Mouse (Mus musculus) liver, embryonic 16.5 days (tissue): ENCODE measurements at regions not wholly inside any gene's neighbourhood (a gene's known extent, or its start where the extent isn't known, plus 50 kb on each side); places are given as distances from the start of the nearest gene placed in this dataset.

ENCODE experiments used
- ATAC-seq: fragments of 200-750 bp; cut with Nextera tagmentation; 2 replicates; pipeline ENCODE4 v1.8.0; 2017; ENCODE audit warnings: low read depth, mild to moderate bottlenecking, moderate number of reproducible peaks, moderate library complexity
- H3K27ac ChIP-seq: fragments of 300-500 bp; sonication (generic); 2 replicates; pipeline ENCODE4 v1.5.1; 2014; ENCODE audit warnings: mild to moderate bottlenecking, low read length
- H3K27me3 ChIP-seq: fragments of 300-500 bp; sonication (generic); 2 replicates; pipeline ENCODE4 v1.6.1; 2014; ENCODE audit warnings: low read depth, low read length, mixed read lengths; ENCODE audit not compliant: control insufficient read depth, insufficient read depth
- H3K36me3 ChIP-seq: fragments of 300-500 bp; sonication (generic); 2 replicates; pipeline ENCODE4 v1.6.1; 2014; ENCODE audit warnings: mild to moderate bottlenecking; ENCODE audit not compliant: control insufficient read depth, insufficient read depth
- H3K4me1 ChIP-seq: fragments of 300-500 bp; sonication (generic); 2 replicates; pipeline ENCODE4 v1.6.1; 2014; ENCODE audit warnings: low read depth, low read length, mixed read lengths; ENCODE audit not compliant: control insufficient read depth
- H3K4me2 ChIP-seq: fragments of 300-500 bp; sonication (generic); 2 replicates; pipeline ENCODE4 v1.6.1; 2014; ENCODE audit warnings: low read depth, low read length, mixed read lengths
- H3K4me3 ChIP-seq: fragments of 300-500 bp; sonication (generic); 2 replicates; pipeline ENCODE4 v1.5.1; 2014; ENCODE audit warnings: low read depth, mild to moderate bottlenecking, low read length
- H3K9ac ChIP-seq: fragments of 300-500 bp; sonication (generic); 2 replicates; pipeline ENCODE4 v1.6.1; 2014; ENCODE audit warnings: low read depth, low read length
- H3K9me3 ChIP-seq: fragments of 300-500 bp; sonication (generic); replicated peaks from 2 replicates; pipeline ENCODE4 v1.6.1; 2016; ENCODE audit warnings: low read length; ENCODE audit not compliant: control insufficient read depth
- WGBS: fragments of 180-500 bp; shearing (Covaris S2); extraction: QIAGEN DNeasy Blood & Tissue Kit; methylation state at CpG from one replicate; pipeline ENCODE4 v1.1.7; 2014; ENCODE audit not compliant: insufficient replicate concordance; 5-methylcytosine and 5-hydroxymethylcytosine counted together

- 38% methylated on average over 3 of the region's 3 CpGs for WGBS
Measured at GRCm38 (mm10) chr16:58068654-58069271, 314.2 kb upstream of the Col8a1 start.

DNA sequence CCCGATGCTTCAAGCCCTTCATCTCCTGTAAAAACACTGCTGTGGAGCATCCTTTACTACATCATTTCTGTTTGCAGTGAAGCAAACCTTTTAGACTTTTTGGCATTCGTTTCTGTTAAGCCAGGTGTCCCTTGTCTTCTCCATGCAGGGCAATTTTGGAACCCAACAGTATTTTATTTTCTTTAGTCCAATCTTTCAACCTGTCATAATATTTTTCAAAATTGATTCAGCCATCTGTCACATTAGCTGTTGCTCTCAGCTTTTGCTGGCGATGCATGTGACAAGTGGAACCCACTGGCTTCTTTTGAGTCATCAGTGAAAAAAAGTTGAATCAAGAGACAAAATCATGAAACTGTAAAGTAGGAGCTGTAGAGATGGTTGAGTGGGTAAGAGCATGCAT is 317.9 kb upstream of the Col8a1 start:
- Histone ChIP-seq H3K9ac (no peak overlapping the region), H3K4me1 (no peaks in the 10 kb centered on the region), H3K4me3 (no peak overlapping the region), H3K9me3 (no peaks in the 10 kb centered on the region), H3K36me3 (no peaks in the 10 kb centered on the region), H3K4me2 (no peak overlapping the region), H3K27ac (no peak overlapping the region), H3K27me3 (no peaks in the 10 kb centered on the region)
- no peak for ATAC-seq
- WGBS: 67% methylated on average over 3 of the region's 3 CpGs

More at GRCm38 (mm10) chr16:58068654-58069271, 314.2 kb upstream of the Col8a1 start:
- Histone ChIP-seq H3K36me3 (no peaks in the 10 kb centered on the region), H3K4me2 (no peak overlapping the region), H3K27ac (no peak overlapping the region), H3K9ac (no peak overlapping the region), H3K9me3 (no peaks in the 10 kb centered on the region), H3K4me1 (no peaks in the 10 kb centered on the region), H3K4me3 (no peak overlapping the region), H3K27me3 (no peaks in the 10 kb centered on the region)
- ATAC-seq: no peak

DNA sequence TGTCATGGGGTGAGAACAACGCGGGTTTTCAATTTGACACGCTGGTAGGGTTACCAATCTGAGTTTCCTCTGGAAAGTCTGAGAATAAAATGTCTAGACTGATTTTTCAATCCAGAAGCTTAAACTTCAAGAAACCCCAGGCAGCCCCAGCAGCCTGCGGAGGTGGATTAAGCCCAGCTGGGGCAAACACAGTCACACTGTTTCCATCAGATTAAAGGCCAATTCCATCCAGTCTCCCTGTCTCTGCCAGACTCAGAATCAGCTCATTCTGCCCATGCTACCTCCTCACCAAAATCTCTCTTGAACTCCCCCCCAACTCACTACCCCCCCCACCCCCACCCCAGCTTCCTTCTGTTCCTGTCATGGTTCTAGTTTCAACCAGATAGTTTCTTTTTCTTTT is 307.9 kb upstream of the Dcbld2 start:
- Histone ChIP-seq H3K9me3 (no peaks in the 10 kb centered on the region), H3K27ac (no peak overlapping the region), H3K9ac (no peak overlapping the region), H3K4me1 (no peaks in the 10 kb centered on the region), H3K4me3 (no peak overlapping the region), H3K27me3 (no peaks in the 10 kb centered on the region), H3K36me3 (no peaks in the 10 kb centered on the region), H3K4me2 (no peak overlapping the region)
- ATAC-seq: no peak
- WGBS: 69% methylated on average over 4 of the region's 4 CpGs

- no peak for ATAC-seq
- Histone ChIP-seq H3K27ac (no peak overlapping the region), H3K4me3 (no peak overlapping the region), H3K36me3 (no peaks in the 10 kb centered on the region), H3K4me2 (no peak overlapping the region), H3K9ac (no peak overlapping the region), H3K27me3 (no peaks in the 10 kb centered on the region), H3K9me3 (no peaks in the 10 kb centered on the region), H3K4me1 (no peaks in the 10 kb centered on the region)
- 65% methylated on average over 1 of the region's 1 CpGs for WGBS
Measured at GRCm38 (mm10) chr16:58110452-58110851, 297.8 kb upstream of the Dcbld2 start.

DNA sequence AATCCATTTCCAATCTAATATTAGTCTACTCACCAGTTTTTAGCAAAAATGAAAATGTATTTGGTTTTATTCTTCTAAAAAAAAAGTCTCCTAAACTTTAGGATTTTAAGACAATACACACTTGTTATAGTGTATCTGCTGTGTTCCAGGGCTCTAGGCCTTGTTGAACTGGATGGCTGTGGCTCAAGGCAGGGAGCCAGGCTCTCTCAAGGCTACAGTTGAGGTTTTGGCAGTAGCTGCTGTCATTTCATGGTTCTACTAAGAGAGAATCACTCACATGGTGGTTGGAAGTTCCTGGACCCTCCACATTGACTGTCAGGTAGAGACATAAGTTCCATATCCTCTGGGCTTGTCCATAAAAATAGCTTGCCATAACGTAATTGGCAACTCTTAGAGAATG is 282.2 kb upstream of the Dcbld2 start:
- no peak overlapping the region for H3K4me3 ChIP-seq
- no peaks in the 10 kb centered on the region for H3K4me1 ChIP-seq
- H3K4me2 ChIP-seq: no peak overlapping the region
- no peaks in the 10 kb centered on the region for H3K36me3 ChIP-seq
- ATAC-seq: no peak
- H3K27me3 ChIP-seq: no peaks in the 10 kb centered on the region
- H3K9ac ChIP-seq: no peak overlapping the region
- H3K27ac ChIP-seq: no peak overlapping the region
- no peaks in the 10 kb centered on the region for H3K9me3 ChIP-seq
- WGBS: 31% methylated on average over 1 of the region's 1 CpGs

DNA sequence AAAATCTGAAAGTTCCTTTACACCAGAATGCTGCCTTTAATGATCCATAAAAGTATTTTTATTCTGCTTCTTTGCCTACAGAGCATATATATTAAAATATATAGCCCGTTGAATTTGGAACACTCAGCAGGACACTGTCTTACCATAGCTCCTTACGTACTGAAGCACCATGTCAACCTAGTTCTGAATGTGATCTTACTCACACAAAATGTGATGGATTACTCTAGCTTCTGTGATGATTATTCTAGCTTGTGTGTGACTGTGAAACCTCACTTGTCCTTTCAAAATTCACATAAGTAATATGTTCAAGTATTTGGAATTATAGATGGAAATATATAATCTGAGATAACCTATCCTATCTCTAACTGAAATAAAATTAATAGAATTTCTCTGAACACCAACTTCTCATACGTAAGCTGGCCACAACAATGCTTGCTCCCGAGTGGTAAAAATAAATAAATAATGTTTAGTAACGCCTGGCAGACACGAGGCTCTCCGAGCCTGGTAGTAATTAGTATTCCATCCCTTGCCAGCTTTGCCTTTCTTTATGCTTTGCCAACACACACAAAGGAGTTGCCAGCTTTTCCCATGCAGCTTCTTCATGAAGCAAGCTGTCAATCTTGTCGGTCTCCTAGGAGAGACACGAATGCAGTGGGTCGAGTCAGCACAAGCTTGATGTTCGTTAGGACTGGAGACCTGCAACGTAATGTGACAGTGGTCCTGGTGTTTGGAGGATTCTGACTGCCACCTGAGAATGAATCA is 271.9 kb upstream of the Dcbld2 start:
- Histone ChIP-seq H3K4me1 (no peaks in the 10 kb centered on the region), H3K27me3 (no peaks in the 10 kb centered on the region), H3K4me2 (no peak overlapping the region), H3K27ac (no peak overlapping the region), H3K9me3 (no peaks in the 10 kb centered on the region), H3K9ac (no peak overlapping the region), H3K4me3 (no peak overlapping the region), H3K36me3 (no peaks in the 10 kb centered on the region)
- no peak for ATAC-seq
- WGBS: 65% methylated on average over 12 of the region's 12 CpGs

GRCm38 (mm10) chr16:58136979-58137378 is 271.3 kb upstream of the Dcbld2 start:
- Histone ChIP-seq H3K27ac (no peak overlapping the region), H3K36me3 (no peaks in the 10 kb centered on the region), H3K4me3 (no peak overlapping the region), H3K4me2 (no peak overlapping the region), H3K9ac (no peak overlapping the region), H3K9me3 (no peaks in the 10 kb centered on the region), H3K27me3 (no peaks in the 10 kb centered on the region), H3K4me1 (no peaks in the 10 kb centered on the region)
- ATAC-seq: no peak
- WGBS: 74% methylated on average over 7 of the region's 7 CpGs

DNA sequence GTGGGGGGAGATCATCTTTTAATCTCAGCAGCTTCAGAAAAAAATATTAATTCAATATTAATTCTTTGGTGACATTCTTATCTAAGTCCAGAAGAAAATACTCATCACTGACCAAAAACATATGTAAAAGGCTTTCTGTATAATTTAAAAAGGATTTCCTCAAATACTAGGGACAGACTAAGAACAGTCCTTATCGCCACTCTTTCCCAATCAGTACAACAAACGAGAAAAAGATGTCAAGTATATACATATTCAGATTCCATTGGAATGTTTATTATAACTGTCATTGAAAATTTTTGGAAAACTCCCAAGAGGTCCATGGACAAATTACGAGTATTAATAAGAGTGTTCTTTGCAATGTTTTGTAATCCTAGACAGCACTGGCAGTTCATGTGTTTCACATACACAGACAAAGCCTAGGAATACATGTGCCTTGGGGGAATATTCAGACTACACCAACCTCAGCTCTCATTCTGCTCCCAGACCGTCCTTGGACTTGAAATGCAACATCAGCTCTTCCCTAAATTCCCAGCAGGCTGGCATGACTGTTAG is 270.4 kb upstream of the Dcbld2 start:
- ATAC-seq: no peak

DNA sequence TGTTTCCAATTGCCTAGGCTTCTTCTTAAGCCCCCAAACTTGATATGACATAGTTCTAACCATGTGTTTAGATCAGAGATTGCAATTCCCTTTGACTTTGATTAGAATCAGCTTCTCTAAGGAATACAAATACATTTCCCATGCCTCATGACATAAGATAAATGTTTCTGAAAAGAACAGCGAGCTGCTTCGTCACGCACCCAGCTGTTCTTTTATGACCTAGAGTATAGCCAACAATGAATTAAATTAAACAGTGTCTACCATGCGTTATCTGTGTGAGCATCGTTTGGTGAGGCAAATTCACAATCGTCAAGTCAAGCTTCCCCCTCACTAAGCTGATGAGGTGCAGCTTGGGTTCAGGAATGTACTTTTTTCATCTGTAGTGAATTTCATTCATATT is 261.8 kb upstream of the Dcbld2 start:
- no peaks in the 10 kb centered on the region for H3K27me3 ChIP-seq

More for the DNA sequence above, 270.4 kb upstream of the Dcbld2 start:
- Histone ChIP-seq H3K36me3 (no peaks in the 10 kb centered on the region), H3K4me3 (no peak overlapping the region), H3K9ac (no peak overlapping the region), H3K4me2 (no peak overlapping the region), H3K9me3 (no peaks in the 10 kb centered on the region), H3K27me3 (no peaks in the 10 kb centered on the region), H3K4me1 (no peaks in the 10 kb centered on the region), H3K27ac (no peak overlapping the region)
- WGBS: 61% methylated on average over 4 of the region's 4 CpGs

More for the DNA sequence above, 261.8 kb upstream of the Dcbld2 start:
- no peaks in the 10 kb centered on the region for H3K4me1 ChIP-seq
- no peaks in the 10 kb centered on the region for H3K9me3 ChIP-seq
- WGBS: 61% methylated on average over 6 of the region's 6 CpGs
- no peak overlapping the region for H3K4me2 ChIP-seq
- H3K36me3 ChIP-seq: no peaks in the 10 kb centered on the region
- ATAC-seq: no peak
- H3K9ac ChIP-seq: no peak overlapping the region
- no peak overlapping the region for H3K27ac ChIP-seq
- no peak overlapping the region for H3K4me3 ChIP-seq
